Mouse (Mus musculus) testis, postnatal 14 days (tissue): Measurements from ENCODE around the gene Mst1.
A peak's percentile ranks its signal among the peaks of the same experiment; 100 is the strongest.

Source experiments
- DNase-seq: peaks from one replicate; pipeline ENCODE4 v3.0.0; 2021; ENCODE audit warnings: low spot score

The Mst1 gene

GRCm38 (mm10) chr9:108099619-108100018 lies 19.4 kb downstream of the Mst1 start:
- no peak for DNase-seq

GRCm38 (mm10) chr9:108104766-108105548 lies 24.7 kb downstream of the Mst1 start:
- DNase-seq = no peak

GRCm38 (mm10) chr9:108105549-108105863 lies 25.3 kb downstream of the Mst1 start:
- DNase-seq = no peak

- DNase-seq = peak; percentile 46
These were observed 25.9 kb downstream of the Mst1 start for GRCm38 (mm10) chr9:108106090-108106489.

GRCm38 (mm10) chr9:108107867-108108266 lies 27.6 kb downstream of the Mst1 start:
- no peak for DNase-seq

- no peak for DNase-seq
These were observed 29.9 kb downstream of the Mst1 start for GRCm38 (mm10) chr9:108110160-108110559.

- no peak for DNase-seq
These were observed 30.9 kb downstream of the Mst1 start for GRCm38 (mm10) chr9:108111101-108111592.

GRCm38 (mm10) chr9:108111593-108112121 lies 31.4 kb downstream of the Mst1 start:
- DNase-seq = no peak

GRCm38 (mm10) chr9:108112719-108113340 lies 32.6 kb downstream of the Mst1 start:
- no peak for DNase-seq

- no peak for DNase-seq
These were observed 35.2 kb downstream of the Mst1 start for GRCm38 (mm10) chr9:108115290-108116077.

GRCm38 (mm10) chr9:108117143-108117542 lies 36.9 kb downstream of the Mst1 start:
- DNase-seq = no peak

- DNase-seq = no peak
These were observed 39.7 kb downstream of the Mst1 start for GRCm38 (mm10) chr9:108119891-108120411.

GRCm38 (mm10) chr9:108120671-108121070 lies 40.4 kb downstream of the Mst1 start:
- DNase-seq = no peak

GRCm38 (mm10) chr9:108121170-108121969 lies 41.1 kb downstream of the Mst1 start:
- DNase-seq = peak; percentile 64

GRCm38 (mm10) chr9:108123916-108124315 lies 43.7 kb downstream of the Mst1 start:
- DNase-seq = no peak

GRCm38 (mm10) chr9:108125731-108126130 lies 45.5 kb downstream of the Mst1 start:
- no peak for DNase-seq

GRCm38 (mm10) chr9:108126436-108127180 lies 46.4 kb downstream of the Mst1 start:
- no peak for DNase-seq

GRCm38 (mm10) chr9:108128248-108128647 lies 48.0 kb downstream of the Mst1 start:
- DNase-seq = no peak

GRCm38 (mm10) chr9:108129042-108129948 lies 49.1 kb downstream of the Mst1 start:
- DNase-seq = no peak

GRCm38 (mm10) chr9:108131502-108131901 lies 51.3 kb downstream of the Mst1 start:
- no peak for DNase-seq
